8 mouse cellular contexts compared by ENCODE assay signal in genomic region chr9:115858848-115859247, GRCm38 (mm10). TPM values are rescaled to one million over a fixed set of nuclear protein-coding genes. Genes with fewer than 3 reads are reported as not detected.
DNase-seq lines count a peak whose midpoint lies in the region; ATAC-seq and TF ChIP-seq lines count a peak whose summit lies in the region.

No protein-coding gene starts in this region.

- TF ChIP-seq EP300 in heart, adult 2 months (IDR thresholded peaks at IDR 0.05; ENCODE audit: insufficient read depth, low read depth, low read length) = no peak

- H3K4me2 ChIP-seq in heart, embryonic 11.5 days = no peak overlapping the region

- peak; percentile 30 for TF ChIP-seq CTCF in heart, adult 2 months (IDR thresholded peaks at IDR 0.05)
- peak; percentile 36; the same call in 1 of the 2 replicates for TF ChIP-seq CTCF in lung, adult 2 months (IDR thresholded peaks at IDR 0.05; ENCODE audit: insufficient read depth, low read length)

- 48% methylated on average over 3 of the region's 3 CpGs for WGBS in heart, adult 2 months
- WGBS in heart, embryonic 11.5 days (ENCODE audit: insufficient replicate concordance) = 55% methylated on average over 3 of the region's 3 CpGs
- 68% methylated on average over 3 of the region's 3 CpGs for WGBS in lung, adult 2 months

- no peaks in the 10 kb centered on the region for H3K4me1 ChIP-seq in heart, adult 2 months (ENCODE audit: control insufficient read depth, insufficient read depth, low read length)
- H3K4me1 ChIP-seq in heart, embryonic 11.5 days (ENCODE audit: control insufficient read depth, insufficient read depth, low read length) = no peaks in the 10 kb centered on the region
- no peaks in the 10 kb centered on the region; the same call in 1 of the 2 replicates for H3K4me1 ChIP-seq in lung, adult 2 months (ENCODE audit: control insufficient read depth, insufficient read depth, low read length)

- H3K79me2 ChIP-seq in heart, adult 2 months (replicated peaks; ENCODE audit: control insufficient read depth, insufficient read depth, low read length) = no peaks in the 10 kb centered on the region

- intact Hi-C loops in heart, adult 2 months (cut with DNase I) = no loop called here

- H3K27me3 ChIP-seq in heart, adult 2 months (ENCODE audit: control insufficient read depth, insufficient read depth, low read length) = no peaks in the 10 kb centered on the region
- no peaks in the 10 kb centered on the region for H3K27me3 ChIP-seq in heart, embryonic 11.5 days (ENCODE audit: control insufficient read depth, insufficient read depth, low read length)
- no peaks in the 10 kb centered on the region for H3K27me3 ChIP-seq in splenic B cell, adult 2 months (ENCODE audit: control insufficient read depth, insufficient read depth, low read length, poor library complexity, severe bottlenecking)

- H3K36me3 ChIP-seq in heart, adult 2 months (ENCODE audit: control insufficient read depth, insufficient read depth, low read length) = no peaks in the 10 kb centered on the region
- no peaks in the 10 kb centered on the region for H3K36me3 ChIP-seq in heart, embryonic 11.5 days (ENCODE audit: control insufficient read depth, insufficient read depth, low read length)
- H3K36me3 ChIP-seq in splenic B cell, adult 2 months (ENCODE audit: control insufficient read depth, insufficient read depth, low read length, poor library complexity, severe bottlenecking) = no peaks in the 10 kb centered on the region

- no peaks in the 10 kb centered on the region for H3K9me3 ChIP-seq in heart, embryonic 11.5 days (replicated peaks; ENCODE audit: control insufficient read depth, low read length)

- no peak overlapping the region for H3K27ac ChIP-seq in heart, adult 2 months
- H3K27ac ChIP-seq in heart, embryonic 11.5 days (ENCODE audit: low read depth, low read length) = no peak overlapping the region

- TF ChIP-seq POLR2A in heart, adult 2 months (IDR thresholded peaks at IDR 0.05; ENCODE audit: insufficient read depth, low read depth, low read length) = no peak
- TF ChIP-seq POLR2A in lung, adult 2 months (IDR thresholded peaks at IDR 0.05; ENCODE audit: borderline replicate concordance, extremely low read depth, low read depth, low read length) = no peak

- ATAC-seq in heart, embryonic 11.5 days (replicated peaks; ENCODE audit: insufficient number of reproducible peaks, low FRiP score, low TSS enrichment) = no peak

- no peak overlapping the region for H3K4me3 ChIP-seq in heart, adult 2 months
- H3K4me3 ChIP-seq in heart, embryonic 11.5 days (ENCODE audit: low read depth, low read length) = no peak overlapping the region
- no peak overlapping the region for H3K4me3 ChIP-seq in lung, adult 2 months (replicated peaks; ENCODE audit: extremely low read depth, low read depth, low read length)

- no peak for DNase-seq in heart, adult 2 months
- no peak for DNase-seq in lung, adult 2 months
- DNase-seq in lung, adult 18-20 months = no peak
- peak; percentile 22 for DNase-seq in brain, adult 2 months (ENCODE audit: low read depth, low spot score)
- DNase-seq in splenic B cell, adult 2 months (ENCODE audit: low read depth, low spot score) = peak; percentile 43
- DNase-seq in ovary, postnatal 36 days (ENCODE audit: low spot score) = no peak
- no peak for DNase-seq in MN1 (ENCODE audit: low spot score)

- no peak overlapping the region for H3K9ac ChIP-seq in heart, adult 2 months (ENCODE audit: low read depth, low read length)
- no peak overlapping the region for H3K9ac ChIP-seq in heart, embryonic 11.5 days (ENCODE audit: low read depth, low read length)

RNA-seq across cellular contexts. Expression of gene Gadl1, which starts 50.4 kb away (rescaled TPM):
- not detected for total RNA-seq in heart, adult 2 months (2021)
- polyA plus RNA-seq in heart, adult 2 months (2012; rRNA removed) = 0.16 TPM in 1 of 2 replicates, not detected in the other
- polyA plus RNA-seq in heart, embryonic 11.5 days (2014; fragmentation: Nextera tagmentation; extraction: Ambion mirVana) = 0.97 and 1.2 TPM in 2 replicates
- polyA plus RNA-seq in lung, adult 2 months (2012; rRNA removed) = 0.05 TPM in 1 of 2 replicates, not detected in the other

Comparison
In these comparisons a context has a peak if more than half of its experiments do, and no peak if none do; other contexts are left out.
1. DNase-seq: peak in brain, adult 2 months (single experiment) and splenic B cell, adult 2 months (single experiment); none in heart, adult 2 months (0 of 2), lung, adult 2 months (single experiment), lung, adult 18-20 months (0 of 2), ovary, postnatal 36 days (single experiment) and MN1 (single experiment).